Mouse (Mus musculus) ES-Bruce4 (cell line): Measurements from ENCODE around the gene Slc25a21. TPM values are rescaled to one million over a fixed set of nuclear protein-coding genes. Genes with fewer than 3 reads are reported as not detected.
A peak's percentile ranks its signal among the peaks of the same experiment; 100 is the strongest.

ENCODE experiments used
- H3K27ac ChIP-seq: 2 replicates; pipeline ENCODE4 v1.5.1; 2012; ENCODE audit warnings: low read length, inconsistent platforms; ENCODE audit not compliant: insufficient read depth
- H3K27me3 ChIP-seq: 2 replicates; pipeline ENCODE4 v1.6.1; 2012; ENCODE audit warnings: mild to moderate bottlenecking, low read length, inconsistent platforms; ENCODE audit not compliant: control insufficient read depth, poor library complexity, insufficient read depth, severe bottlenecking
- H3K36me3 ChIP-seq: 2 replicates; pipeline ENCODE4 v1.6.1; 2012; ENCODE audit warnings: inconsistent platforms, mild to moderate bottlenecking, low read length, moderate library complexity; ENCODE audit not compliant: control insufficient read depth, poor library complexity, insufficient read depth, severe bottlenecking
- H3K4me1 ChIP-seq: one replicate; pipeline ENCODE4 v1.8.1; 2011; ENCODE audit warnings: low read length; ENCODE audit not compliant: control insufficient read depth, insufficient read depth
- H3K4me3 ChIP-seq: 2 replicates; pipeline ENCODE4 v1.5.1; 2011; ENCODE audit warnings: low read depth, mild to moderate bottlenecking, low read length
- H3K9ac ChIP-seq: 2 replicates; pipeline ENCODE4 v1.6.1; 2012; ENCODE audit warnings: low read depth, mild to moderate bottlenecking, inconsistent platforms; ENCODE audit not compliant: poor library complexity, severe bottlenecking
- H3K9me3 ChIP-seq: replicated peaks from 2 replicates; pipeline ENCODE4 v1.6.1; 2012; ENCODE audit warnings: mild to moderate bottlenecking, low read length, inconsistent platforms; ENCODE audit not compliant: control insufficient read depth, poor library complexity, insufficient read depth, severe bottlenecking
- CTCF ChIP-seq: IDR thresholded peaks from one replicate; pipeline ENCODE4 v1.8.1; 2011; ENCODE audit warnings: low read depth, low read length
- EP300 ChIP-seq: IDR thresholded peaks from 2 replicates; pipeline ENCODE4 v1.6.1; 2011; ENCODE audit warnings: low read depth, low read length; ENCODE audit not compliant: insufficient read depth
- POLR2A ChIP-seq: IDR thresholded peaks from one replicate; pipeline ENCODE4 v1.8.1; 2011; ENCODE audit warnings: low read length; ENCODE audit not compliant: insufficient read depth
- polyA plus RNA-seq: library from polyadenylated mRNA; stranded (reverse); fragments of >200 nt; gene quantifications from 2 replicates; pipeline ENCODE4 v1.2.4, GENCODE M21; 2011; ENCODE audit warnings: low read depth; ENCODE audit not compliant: missing spikeins, insufficient read depth, insufficient read length

The Slc25a21 gene
- polyA plus RNA-seq, 1 experiment, result not detected

- TF ChIP-seq CTCF (no peak), EP300 (no peak), POLR2A (no peak)
- Histone ChIP-seq H3K27me3 (peaks cover 42% of the 10 kb centered on the region), H3K9me3 (no peaks in the 10 kb centered on the region), H3K9ac (no peak overlapping the region), H3K4me1 (no peaks in the 10 kb centered on the region), H3K4me3 (no peak overlapping the region), H3K36me3 (no peaks in the 10 kb centered on the region), H3K27ac (no peak overlapping the region)
These were observed 506.3 kb downstream of the Slc25a21 start for GRCm38 (mm10) chr12:56691001-56691400.

GRCm38 (mm10) chr12:56690366-56690765, 506.9 kb downstream of the Slc25a21 start:
- H3K9ac ChIP-seq, result no peak overlapping the region
- H3K4me3 ChIP-seq, result no peak overlapping the region
- no peak overlapping the region for H3K27ac ChIP-seq
- H3K36me3 ChIP-seq, result no peaks in the 10 kb centered on the region
- peaks cover 42% of the 10 kb centered on the region for H3K27me3 ChIP-seq
- TF ChIP-seq POLR2A (no peak), EP300 (no peak), CTCF (no peak)
- H3K4me1 ChIP-seq, result no peaks in the 10 kb centered on the region
- no peaks in the 10 kb centered on the region for H3K9me3 ChIP-seq

- Histone ChIP-seq H3K4me1 (no peaks in the 10 kb centered on the region), H3K36me3 (no peaks in the 10 kb centered on the region), H3K27me3 (peaks cover 39% of the 10 kb centered on the region), H3K4me3 (no peak overlapping the region), H3K9me3 (no peaks in the 10 kb centered on the region), H3K9ac (no peak overlapping the region), H3K27ac (no peak overlapping the region)
- TF ChIP-seq CTCF (peak; percentile 69), POLR2A (no peak), EP300 (no peak)
These were observed 507.5 kb downstream of the Slc25a21 start for GRCm38 (mm10) chr12:56689736-56690135.

- H3K36me3 ChIP-seq, result no peaks in the 10 kb centered on the region
- H3K27me3 ChIP-seq, result peaks cover 35% of the 10 kb centered on the region
- no peak overlapping the region for H3K4me3 ChIP-seq
- no peak overlapping the region for H3K9ac ChIP-seq
- H3K27ac ChIP-seq, result no peak overlapping the region
- H3K4me1 ChIP-seq, result no peaks in the 10 kb centered on the region
- TF ChIP-seq EP300 (no peak), POLR2A (no peak), CTCF (no peak)
- no peaks in the 10 kb centered on the region for H3K9me3 ChIP-seq
These were observed 507.9 kb downstream of the Slc25a21 start for GRCm38 (mm10) chr12:56689331-56689730.

- Histone ChIP-seq H3K9ac (no peak overlapping the region), H3K27me3 (peaks cover 31% of the 10 kb centered on the region), H3K4me1 (no peaks in the 10 kb centered on the region), H3K9me3 (no peaks in the 10 kb centered on the region), H3K36me3 (no peaks in the 10 kb centered on the region), H3K27ac (no peak overlapping the region), H3K4me3 (no peak overlapping the region)
- TF ChIP-seq CTCF (no peak), EP300 (no peak), POLR2A (no peak)
These were observed 508.4 kb downstream of the Slc25a21 start for GRCm38 (mm10) chr12:56688920-56689319.

- no peak overlapping the region for H3K4me3 ChIP-seq
- H3K27me3 ChIP-seq, result peaks cover 29% of the 10 kb centered on the region
- no peak overlapping the region for H3K27ac ChIP-seq
- no peaks in the 10 kb centered on the region for H3K36me3 ChIP-seq
- H3K9me3 ChIP-seq, result no peaks in the 10 kb centered on the region
- no peak overlapping the region for H3K9ac ChIP-seq
- no peak for TF ChIP-seq CTCF
- TF ChIP-seq EP300, result no peak
- TF ChIP-seq POLR2A, result no peak
- no peaks in the 10 kb centered on the region for H3K4me1 ChIP-seq
These were observed 508.8 kb downstream of the Slc25a21 start for GRCm38 (mm10) chr12:56688482-56688840.
